Mouse (Mus musculus) granulocyte monocyte progenitor cell, adult 5-6 weeks (primary cell): ENCODE measurements around the gene Lrp11. TPM values are rescaled to one million over a fixed set of nuclear protein-coding genes. Genes with fewer than 3 reads are reported as not detected.
"Not testable (repeated sequence)": the region's sequence is repeated elsewhere in the genome, so short reads cannot be mapped to it uniquely, and the experiment has no call there.

Experiments
- ATAC-seq: replicated peaks from 2 replicates; pipeline ENCODE4 v1.8.0; 2016; ENCODE audit warnings: mild to moderate bottlenecking, moderate TSS enrichment, inconsistent platforms; ENCODE audit not compliant: poor library complexity, severe bottlenecking
- total RNA-seq, 2 experiments: library from RNA; stranded (forward) in 1 of 2; stranded (reverse) in 1 of 2; fragments of 200-712, 200-1000 nt in 1 of 2; fragments of >200 nt in 1 of 2; fragmentation: Nextera tagmentation in 1 of 2; gene quantifications; 2 replicates each; pipeline ENCODE4 v1.2.3; 2014 to 2017

The Lrp11 gene
- total RNA-seq (2014; fragmentation: Nextera tagmentation) = 0.45 and 1.2 TPM in 2 replicates
- total RNA-seq (2017) = 0.57 and 0.82 TPM in 2 replicates

DNA sequence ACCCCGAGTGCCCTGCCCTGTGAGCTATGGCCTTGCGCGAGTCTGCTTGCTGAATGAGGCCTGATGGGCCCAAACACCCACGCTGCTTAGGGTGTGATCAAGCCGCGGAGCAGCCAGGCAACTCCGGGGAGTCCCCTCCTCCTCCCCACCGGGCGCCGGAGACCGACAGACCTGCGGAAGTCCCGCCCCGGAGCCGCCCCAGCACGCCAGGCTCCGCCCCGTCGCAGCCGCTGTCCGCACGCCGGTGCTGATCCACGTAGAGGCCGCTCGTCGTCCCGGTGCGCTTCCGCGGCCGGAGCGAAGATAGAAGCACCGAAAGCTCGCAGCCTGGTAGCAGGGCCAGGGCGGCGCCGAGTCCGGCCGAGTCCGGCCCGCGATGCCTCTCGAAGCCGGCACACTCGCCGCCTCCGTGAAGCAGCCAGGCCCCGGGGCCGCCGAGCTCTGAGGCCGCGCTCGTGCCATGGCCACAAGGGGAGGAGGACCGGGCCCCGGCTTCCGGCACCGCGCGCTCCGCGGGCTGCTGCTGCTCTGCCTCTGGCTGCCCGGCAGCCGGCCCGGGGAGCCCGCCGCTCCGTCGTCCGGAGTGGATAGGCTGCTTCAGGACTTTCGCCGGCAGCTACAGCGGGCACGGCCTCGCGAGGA, at the start of gene Lrp11:
Gene Lrp11 (plus strand): TSS at position 209 of the 642 bp plus-strand sequence.
- ATAC-seq = peak; percentile 98

DNA sequence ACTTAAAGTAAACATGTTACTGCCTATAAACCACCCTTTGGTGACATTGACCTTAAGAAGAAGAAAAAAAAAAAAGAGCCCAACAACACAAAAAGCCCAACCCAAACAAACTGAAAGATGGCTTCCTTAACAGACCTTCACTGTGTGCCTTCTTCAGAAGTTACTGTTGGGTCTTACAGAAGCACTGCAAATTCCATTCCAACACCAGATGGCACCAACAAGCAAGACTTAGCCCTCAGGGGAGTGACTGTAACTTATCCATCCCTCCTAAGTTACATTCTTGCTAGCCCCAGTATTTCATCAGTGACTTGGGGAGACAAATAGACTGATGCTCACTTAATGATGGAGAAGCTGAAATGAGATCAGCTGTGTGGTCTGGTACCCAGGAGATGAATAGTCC, 11.6 kb upstream of the Lrp11 start:
- peak; percentile 33; the same call in 1 of the 2 replicates for ATAC-seq

DNA sequence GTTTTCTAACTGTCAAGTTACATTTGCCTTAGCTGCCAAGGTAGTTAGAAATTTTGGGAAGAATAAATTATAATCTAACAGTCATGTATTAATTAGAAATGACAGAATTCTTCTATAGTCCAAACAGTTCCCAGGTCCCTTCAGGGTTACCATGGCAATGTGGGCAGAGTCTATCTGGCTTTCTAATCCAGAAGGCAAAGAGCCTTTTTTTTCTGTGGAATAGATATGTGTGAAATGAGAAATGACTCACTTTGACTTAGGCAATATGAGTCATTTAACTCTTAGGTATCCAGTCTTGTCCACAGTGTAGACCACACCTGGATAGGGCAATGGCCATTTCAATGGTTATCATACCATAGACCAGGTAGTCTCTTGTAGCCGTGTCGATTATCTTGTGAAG, 8.2 kb upstream of the Lrp11 start:
- no peak for ATAC-seq

DNA sequence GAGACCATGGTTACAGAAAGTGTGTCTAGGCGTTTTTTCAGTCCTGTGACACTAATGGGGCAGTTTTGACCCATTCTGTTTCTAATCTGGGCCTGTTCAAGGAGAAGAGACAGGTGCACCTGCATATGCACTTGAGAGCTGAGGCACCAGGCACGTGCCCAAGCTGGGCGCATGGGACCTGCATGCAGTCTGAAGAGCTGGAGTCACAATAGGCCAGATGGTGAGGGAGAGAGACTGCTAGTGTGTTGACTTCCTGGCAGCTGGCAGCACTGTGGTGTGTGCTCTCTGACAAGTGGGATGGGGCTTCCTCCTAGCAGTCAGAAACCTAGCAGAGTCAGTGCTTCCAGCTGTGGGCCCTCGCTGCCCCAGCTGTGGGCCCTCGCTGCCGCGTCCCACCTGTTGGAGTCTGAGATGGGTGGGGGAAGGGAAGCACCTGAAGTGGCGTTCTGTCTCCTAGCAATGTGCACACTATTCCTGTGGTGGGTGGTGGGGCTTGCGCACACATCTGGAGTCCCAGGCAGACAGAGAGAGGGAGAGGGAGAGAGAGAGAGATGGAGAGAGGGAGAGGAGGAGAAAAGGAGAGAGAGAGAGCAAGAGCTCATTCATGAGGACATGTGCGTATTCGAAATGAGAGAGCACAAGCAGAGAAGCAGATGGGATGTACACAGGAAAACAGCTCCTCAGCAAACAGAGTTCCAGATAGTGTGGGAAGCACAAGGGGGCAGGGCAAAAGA, 7.3 kb upstream of the Lrp11 start:
- no peak for ATAC-seq

DNA sequence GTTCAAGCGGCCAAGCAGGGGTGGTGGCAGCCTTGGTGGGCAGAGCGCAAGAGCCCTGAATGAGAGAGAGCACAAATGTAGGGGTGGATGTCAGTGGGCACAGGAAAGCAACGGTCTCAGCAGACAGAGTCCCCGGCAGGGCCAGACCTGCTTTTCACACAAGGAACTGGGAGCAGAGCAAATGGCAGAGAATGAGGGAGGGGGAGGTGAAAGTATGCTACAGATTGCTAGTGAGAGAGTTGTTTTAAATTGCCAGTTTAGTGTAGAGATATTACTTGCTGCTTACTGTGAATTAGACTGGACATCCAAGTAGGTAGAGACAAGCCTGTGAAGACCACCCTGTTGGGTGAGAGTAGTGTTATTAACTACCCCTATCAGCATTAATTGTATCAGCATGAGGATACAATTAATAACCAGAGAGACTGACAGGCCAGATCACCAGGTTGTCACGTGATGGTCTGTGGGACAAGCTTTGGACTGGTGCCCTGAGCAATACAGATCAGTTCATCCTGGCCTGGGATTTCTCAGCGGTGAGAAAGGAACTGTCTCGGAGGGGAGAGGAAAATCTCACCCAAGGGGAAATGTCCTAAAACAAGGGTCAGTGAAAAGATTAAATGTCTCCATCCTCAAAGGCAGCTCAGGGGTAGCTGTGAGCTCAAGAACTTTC, 6.6 kb upstream of the Lrp11 start:
- ATAC-seq = no peak

DNA sequence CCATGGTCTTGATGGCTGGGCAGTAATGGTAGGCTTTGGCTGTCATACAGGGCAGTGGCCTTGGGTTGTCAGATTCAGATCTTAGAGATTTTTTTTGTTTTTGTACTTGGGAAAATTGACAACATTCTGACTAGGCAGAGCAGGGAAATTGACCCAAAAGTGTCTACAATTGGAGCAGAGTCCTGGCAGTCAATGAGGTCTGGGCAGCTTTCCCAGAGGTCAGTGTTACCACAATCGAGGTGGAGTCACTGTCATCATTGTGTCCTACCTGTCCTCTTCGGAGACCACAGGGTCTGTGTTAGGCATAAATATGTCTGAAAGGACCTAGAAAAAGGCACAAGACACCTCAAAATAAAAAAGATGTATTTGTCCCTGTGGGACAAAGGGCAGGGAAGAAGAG, 2.8 kb upstream of the Lrp11 start:
- ATAC-seq = no peak

DNA sequence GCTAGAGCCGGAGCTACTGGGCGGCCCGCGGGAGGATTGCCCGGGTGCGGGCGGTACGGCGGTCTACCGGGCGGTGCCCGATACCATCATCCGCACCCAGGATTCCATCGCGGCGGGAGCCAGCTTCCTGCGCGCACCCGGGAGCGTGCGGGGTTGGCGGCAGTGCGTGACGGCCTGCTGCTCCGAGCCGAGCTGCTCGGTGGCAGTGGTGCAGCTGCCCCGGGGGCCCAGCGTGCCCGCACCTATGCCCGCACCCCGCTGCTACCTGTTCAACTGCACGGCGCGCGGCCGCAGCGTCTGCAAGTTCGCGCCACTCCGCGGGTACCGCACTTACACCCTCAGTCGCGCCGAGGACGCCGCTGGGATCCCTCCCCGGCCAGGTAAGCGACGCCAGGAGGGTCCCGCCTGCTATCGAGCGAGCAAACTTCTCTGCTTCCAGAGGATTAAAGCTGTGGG, 662 bp downstream of the Lrp11 start:
- ATAC-seq = no peak

DNA sequence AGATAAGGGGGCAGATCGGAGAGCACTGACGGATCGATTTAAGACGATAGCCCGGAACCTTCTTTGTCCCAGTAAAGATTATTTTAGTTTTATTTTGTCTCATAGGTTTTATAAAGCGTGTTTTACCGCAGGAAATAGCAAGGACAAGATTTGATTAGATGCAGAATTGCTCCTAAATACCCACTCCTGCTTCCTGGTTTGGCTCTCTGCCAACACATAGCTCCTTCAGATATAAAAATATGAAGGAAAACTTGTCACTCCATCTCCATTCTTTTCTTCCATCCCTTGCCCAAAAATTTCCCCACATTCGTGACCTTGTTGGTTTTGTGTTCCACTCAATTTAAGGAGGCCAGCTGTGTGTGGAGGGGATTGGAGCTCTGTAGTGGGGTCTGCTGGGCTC, 1.2 kb downstream of the Lrp11 start:
- no peak for ATAC-seq

DNA sequence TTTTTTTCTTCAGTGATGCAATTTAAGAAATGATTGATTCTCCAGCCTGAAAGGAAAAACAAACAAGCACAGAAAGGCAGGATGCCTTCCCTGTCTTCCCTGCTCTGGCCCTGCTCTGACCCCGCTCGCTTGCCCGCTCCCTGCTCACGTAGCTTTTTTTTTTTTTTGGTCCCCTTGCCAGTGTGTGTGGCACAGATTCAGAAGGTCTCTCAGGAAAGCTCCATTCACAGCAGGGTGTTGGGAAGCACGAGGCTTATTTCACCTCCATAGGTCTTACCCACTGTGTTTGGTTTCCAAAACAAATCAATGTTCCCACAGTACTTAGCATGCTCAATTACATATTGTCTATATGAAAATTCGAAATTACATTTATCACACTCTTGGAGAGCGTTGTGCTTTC, 5.2 kb downstream of the Lrp11 start:
- no peak for ATAC-seq

DNA sequence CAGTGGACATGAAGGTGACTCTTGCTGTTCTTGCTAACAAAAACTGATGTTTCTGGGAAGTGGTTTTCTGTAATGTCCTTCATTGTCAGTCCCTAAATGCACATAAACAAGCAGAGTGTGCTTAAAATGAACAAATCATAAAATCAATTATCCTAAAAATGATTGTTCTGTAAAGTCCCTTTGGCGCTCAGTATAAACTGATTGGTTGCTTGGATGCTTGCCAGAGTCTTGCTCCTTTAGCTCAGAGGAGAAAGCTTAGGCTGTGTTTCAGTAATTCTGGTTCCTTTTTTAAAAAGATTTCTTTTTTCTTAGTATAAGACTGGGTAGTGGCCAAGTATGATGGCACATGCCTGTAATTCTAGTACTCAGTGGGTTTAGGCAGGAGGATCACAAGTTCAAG, 6.7 kb downstream of the Lrp11 start:
- no peak for ATAC-seq

DNA sequence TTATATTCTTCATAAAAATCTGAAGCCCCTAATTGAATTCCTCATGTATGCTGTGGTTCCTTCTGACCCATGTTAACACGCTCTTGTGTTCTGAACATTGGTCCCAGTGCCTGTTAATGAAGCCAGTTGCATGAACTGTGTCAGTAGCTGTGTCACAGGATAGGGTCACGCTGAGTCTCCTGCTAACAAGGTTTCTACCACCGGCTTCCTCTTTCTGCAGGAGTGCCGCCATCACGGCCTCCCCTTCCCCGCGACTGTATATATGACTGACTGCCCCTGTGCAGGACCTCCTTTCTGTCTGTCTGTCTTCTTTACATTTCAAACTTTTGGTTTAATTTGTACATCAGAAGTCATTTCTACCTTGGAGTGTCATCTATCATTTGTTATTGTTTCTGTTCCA, 8.6 kb downstream of the Lrp11 start:
- peak; percentile 82 for ATAC-seq

DNA sequence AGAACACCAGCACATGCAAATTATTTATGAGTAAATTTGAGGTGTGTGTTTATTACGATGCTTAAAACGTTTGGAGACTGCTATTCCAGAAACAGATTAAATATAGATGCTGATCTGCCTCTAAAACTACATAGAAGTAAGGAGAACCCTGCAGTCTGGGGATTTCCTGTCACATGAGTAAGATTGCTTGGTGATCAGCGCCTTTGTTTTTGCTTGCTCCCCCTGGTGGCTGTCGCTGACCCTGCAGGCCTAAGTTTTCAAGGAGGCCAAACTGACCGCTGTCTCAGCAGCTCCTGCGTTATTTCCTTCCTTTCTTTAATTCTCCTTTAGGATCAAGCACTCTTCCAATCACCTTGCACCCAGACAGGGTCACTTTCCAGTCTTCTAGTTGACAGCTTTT, 11.0 kb downstream of the Lrp11 start:
- ATAC-seq = peak; percentile 98

DNA sequence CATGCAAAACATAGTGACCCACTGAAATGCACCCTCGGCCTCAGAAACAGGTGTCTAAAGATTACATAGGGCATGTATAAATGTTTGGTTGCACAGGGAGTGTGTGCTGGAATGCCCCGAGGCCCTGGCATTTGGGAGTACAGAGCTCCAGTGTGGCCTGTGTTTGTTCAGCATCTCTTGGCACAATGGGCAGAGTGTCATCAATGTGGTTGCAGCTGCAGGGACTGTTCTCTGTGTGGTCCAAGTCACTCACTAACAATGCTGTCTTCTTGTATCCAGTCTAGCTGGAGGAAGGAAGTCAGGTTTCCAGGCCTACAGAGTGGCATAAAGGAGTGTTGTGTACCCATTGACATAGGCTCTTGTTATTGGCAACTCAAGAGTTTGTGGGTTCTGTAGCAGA, 15.6 kb downstream of the Lrp11 start:
- no peak for ATAC-seq

DNA sequence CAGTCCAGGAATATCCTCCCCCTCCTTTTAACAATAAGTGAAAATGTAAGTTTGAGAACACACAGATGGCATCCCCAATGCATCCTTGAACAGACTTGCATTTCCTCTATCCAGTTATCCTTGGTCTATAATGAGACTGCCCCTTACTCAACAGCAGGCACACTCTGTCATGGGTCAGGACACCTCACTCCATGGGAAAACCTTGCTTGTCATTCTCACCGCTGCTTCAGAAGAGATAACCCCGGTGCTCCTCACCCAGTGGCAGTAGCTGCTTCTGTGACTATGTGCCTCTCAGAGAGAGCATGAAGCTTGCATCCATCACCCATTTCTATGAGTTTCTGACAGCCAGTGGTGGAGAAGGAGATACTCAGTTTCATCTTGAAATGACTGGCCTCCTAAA, 16.8 kb downstream of the Lrp11 start:
- ATAC-seq = no peak

DNA sequence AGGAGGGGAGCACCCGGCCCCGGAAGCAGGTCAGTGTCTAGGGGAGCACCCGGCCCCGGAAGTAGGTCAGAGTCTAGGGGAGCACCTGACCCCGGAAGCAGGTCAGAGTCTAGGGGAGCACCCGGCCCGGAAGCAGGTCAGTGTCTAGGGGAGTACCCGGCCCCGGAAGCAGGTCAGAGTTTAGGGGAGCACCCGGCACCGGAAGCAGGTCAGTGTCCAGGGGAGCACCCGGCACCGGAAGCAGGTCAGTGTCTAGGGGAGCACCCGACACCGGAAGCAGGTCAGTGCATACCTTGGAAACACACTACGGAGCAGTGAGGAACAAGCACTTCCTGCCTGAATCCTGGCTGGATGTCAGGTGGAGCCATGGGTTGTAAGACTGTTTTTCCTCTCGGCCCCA, 19.0 kb downstream of the Lrp11 start:
- ATAC-seq = no peak

DNA sequence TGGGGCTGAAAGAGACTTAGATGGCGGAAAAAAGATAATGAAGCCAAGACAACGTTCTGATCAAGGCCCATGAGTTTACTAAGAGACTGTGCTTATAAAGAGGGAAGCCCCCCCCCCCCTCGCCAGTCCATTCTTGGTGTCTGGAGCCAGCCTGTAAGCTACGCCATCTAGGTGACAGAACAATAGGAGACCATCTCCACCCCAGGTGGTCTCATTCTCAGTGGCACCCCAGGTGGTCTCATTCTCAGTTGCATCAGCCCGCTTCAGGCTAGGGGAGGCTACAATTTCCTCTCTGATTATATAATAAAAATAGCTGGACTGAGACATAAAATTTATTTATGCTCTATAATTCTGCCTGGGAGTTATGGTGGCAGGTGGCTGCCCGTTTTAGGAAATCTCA, 22.0 kb downstream of the Lrp11 start:
- ATAC-seq = no peak

DNA sequence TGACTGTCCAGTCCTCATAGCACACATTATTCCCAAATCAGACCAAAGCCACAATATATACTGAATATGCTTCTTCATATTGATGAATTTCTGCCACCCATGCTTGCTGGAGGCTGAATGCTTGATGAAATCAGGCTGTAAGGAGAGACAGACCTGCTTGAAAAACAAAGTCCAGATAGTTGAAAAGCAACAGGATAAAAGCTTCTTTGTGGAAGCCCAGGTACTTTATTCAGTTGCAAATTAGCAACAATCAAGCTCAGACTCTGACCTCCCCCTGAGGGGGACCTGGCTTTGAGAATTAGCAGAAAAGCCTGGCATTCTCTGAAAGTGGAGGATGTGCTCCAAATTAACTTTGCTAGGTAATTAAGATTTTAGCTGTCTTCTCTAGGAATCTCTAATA, 22.6 kb downstream of the Lrp11 start:
- not testable (repeated sequence) for ATAC-seq

DNA sequence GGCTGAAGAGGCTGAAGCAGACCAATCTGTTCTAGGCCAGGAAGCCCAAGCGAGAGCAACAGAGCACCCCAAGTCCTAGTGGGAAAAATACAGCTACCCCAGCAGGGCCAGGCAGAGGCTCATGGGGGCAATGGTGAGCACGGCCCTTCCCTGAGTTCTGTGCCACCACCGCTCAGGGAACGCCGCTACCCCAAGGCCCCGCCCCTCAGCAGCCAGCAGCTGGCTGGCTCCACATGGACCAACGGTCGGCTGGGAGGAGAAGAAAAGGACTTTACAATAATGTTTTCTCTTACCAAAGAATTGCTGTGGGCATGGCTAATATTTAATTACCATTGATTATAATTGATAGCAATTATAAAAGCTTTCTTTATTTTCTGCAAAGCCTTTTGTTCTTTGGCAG, 25.2 kb downstream of the Lrp11 start:
- no peak for ATAC-seq

DNA sequence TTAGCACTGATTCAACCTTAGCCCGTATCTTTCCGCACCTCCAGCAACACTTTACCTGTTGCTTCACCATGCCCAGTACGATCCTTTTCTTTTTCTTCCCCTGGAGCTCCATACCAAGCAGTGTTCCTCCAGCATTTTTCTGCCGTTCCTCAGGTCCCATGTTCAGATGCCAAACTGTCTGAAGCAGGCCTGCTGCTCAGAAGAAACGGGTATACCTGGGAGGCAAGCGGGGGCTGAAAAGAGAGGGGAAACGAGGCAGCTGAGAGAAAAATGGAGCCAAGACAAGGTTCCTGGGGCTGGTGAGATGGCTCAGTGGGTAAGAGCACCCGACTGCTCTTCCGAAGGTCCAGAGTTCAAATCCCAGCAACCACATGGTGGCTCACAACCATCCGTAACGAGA, 27.5 kb downstream of the Lrp11 start:
- ATAC-seq = not testable (repeated sequence)

DNA sequence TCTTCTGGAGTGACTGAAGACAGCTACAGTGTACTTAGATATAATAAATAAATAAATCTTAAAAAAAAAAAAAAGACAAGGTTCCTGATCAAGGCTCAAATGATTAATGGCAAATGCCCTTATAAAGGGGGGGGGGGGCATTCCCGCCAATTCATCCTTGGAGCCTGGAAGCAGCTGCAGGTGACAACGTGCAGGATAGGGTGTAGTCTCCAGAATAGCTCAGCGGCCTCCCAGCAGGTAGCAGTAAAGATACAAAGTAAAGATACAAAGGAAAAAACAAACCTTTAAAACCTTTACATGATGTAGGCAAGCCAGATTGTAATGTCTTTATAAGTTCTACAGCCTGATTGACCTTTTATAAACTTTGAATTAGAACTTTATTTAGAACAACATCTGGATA, 28.0 kb downstream of the Lrp11 start:
- ATAC-seq = not testable (repeated sequence)

DNA sequence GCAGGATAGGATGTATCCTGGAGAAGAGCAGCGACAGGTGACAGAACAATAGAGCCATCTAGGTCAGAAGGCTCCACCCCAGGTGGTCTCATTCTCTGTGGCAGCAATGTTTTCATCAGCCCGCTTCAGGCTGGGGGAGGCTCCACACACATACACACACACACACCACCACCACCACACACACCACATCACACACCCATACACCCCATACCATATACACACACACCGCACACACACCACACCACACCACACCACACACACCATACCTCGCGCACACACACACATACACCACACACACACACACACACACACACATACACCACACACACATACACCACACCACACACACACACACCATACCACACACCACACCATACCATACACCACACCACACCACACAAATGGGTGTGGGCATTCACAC, 30.2 kb downstream of the Lrp11 start:
- no peak for ATAC-seq
